Mouse (Mus musculus) CH12.LX (cell line): ENCODE measurements at regions not wholly inside any gene's neighbourhood (a gene's known extent, or its start where the extent isn't known, plus 50 kb on each side); places are given as distances from the start of the nearest gene placed in this dataset.

ENCODE experiments used
- CTCF ChIP-seq, 2 experiments: IDR thresholded peaks in 1 of 2; conservative IDR thresholded peaks in 1 of 2; 2 replicates each; pipeline ENCODE4 v1.5.1; 2011 to 2012; ENCODE audit warnings: low read depth in 2 of 2, low read length in 2 of 2, improper control_type of control experiment in 1 of 2, inconsistent platforms in 1 of 2, mild to moderate bottlenecking in 1 of 2, moderate library complexity in 1 of 2
- E2F4 ChIP-seq: IDR thresholded peaks from 2 replicates; pipeline ENCODE4 v1.6.1; 2011; ENCODE audit warnings: low read depth, low read length, improper control_type of control experiment; ENCODE audit not compliant: insufficient replicate concordance
- USF1 ChIP-seq: IDR thresholded peaks from 2 replicates; pipeline ENCODE4 v1.6.1; 2014; ENCODE audit warnings: low read depth, mild to moderate bottlenecking, inconsistent platforms, low read length, improper control_type of control experiment

DNA sequence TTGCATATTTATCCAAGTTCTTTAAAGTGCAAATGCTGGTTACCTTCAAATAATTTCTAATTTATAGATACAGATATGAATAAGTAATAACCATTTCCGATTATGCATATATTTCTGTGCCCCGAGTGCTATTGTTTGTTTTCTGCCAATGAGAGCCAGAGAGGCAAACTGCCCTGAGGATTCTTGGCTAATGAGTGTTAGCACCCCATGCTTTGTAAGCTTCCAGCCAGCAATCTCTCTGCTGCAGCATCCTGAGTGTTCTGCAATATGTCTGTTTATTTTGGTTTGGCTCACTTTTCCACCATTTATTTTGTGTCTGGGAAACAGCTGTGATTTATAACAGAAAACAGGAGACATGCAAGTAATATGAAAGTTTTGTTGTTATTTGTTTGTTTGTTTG is 178.1 kb downstream of the 9330182O14Rik start:
- no peak for TF ChIP-seq CTCF (conservative IDR thresholded peaks at IDR 0.05 in 1 of 2, IDR thresholded peaks at IDR 0.05 in 1 of 2; ENCODE audit: low read depth in 2 of 2, low read length in 2 of 2)
- no peak for TF ChIP-seq USF1
- TF ChIP-seq E2F4: no peak
